Mouse (Mus musculus) brain, embryonic 14.5 days (tissue): ENCODE results near the gene Sox5. TPM values are rescaled to one million over a fixed set of nuclear protein-coding genes. Genes with fewer than 3 reads are reported as not detected.
A peak's percentile ranks its signal among the peaks of the same experiment; 100 is the strongest.

Source experiments
- DNase-seq: peaks from one replicate; pipeline ENCODE4 v3.0.0-alpha.2; 2011; ENCODE audit warnings: low read depth
- CTCF ChIP-seq: fragments of 200-500 bp; IDR thresholded peaks from 2 replicates; pipeline ENCODE4 v1.5.1; 2012; ENCODE audit warnings: inconsistent platforms, mild to moderate bottlenecking, moderate library complexity, borderline replicate concordance; ENCODE audit not compliant: insufficient read depth, insufficient read length; ENCODE audit errors: extremely low read depth
- POLR2A ChIP-seq: fragments of 200-500 bp; IDR thresholded peaks from 2 replicates; pipeline ENCODE4 v1.6.1; 2012; ENCODE audit warnings: mild to moderate bottlenecking, inconsistent platforms, borderline replicate concordance; ENCODE audit not compliant: poor library complexity, insufficient read depth, insufficient read length, severe bottlenecking; ENCODE audit errors: extremely low read depth
- polyA plus RNA-seq: library from polyadenylated mRNA; depleted of rRNA; stranded (reverse); fragments of >200 nt; gene quantifications from 2 replicates; pipeline ENCODE4 v1.2.3, GENCODE M21; 2012

The Sox5 gene
- polyA plus RNA-seq, 1 experiment: 30.3 TPM

DNA sequence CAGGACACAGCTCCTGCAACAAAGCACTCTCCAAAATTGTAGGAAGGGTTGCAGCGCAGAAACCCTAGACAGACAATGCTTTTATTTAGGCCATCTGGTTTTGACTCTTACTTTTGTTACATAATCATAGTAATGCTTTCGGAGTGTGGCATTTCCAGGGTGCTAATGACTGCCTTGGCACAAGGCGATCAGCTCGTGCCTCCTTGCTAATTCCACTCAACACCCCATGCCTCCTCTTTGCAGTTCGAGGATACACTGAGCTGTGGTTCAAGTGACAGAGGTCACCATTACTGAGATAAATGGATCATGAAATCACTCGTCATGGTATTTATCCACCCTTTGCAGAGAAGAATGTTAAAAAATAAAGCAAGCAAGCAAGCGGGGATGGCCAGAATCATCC, 269.9 kb downstream of the Sox5 start:
- DNase-seq: peak; percentile 58
- TF ChIP-seq CTCF (no peak), POLR2A (no peak)

DNA sequence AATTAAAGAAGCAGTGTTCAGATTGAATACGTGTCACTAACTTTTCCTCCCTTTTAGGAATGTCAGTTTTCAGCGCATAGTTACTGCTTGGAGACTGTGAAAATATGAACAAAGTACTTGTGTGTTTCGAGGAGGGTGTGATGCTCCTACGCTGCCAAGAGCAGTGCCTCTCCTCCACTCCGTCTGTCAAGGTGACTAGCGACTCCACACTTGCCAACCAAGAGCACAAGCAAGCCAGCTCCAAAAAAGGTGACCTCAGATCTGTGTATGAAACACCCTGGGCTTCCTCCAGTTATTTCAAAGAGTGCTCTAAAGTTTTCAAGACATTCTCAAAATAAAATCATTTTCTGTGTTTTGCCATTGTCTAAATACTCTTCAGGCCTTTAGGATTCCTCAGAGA, 271.6 kb downstream of the Sox5 start:
- no peak for DNase-seq
- TF ChIP-seq POLR2A: no peak
- no peak for TF ChIP-seq CTCF

DNA sequence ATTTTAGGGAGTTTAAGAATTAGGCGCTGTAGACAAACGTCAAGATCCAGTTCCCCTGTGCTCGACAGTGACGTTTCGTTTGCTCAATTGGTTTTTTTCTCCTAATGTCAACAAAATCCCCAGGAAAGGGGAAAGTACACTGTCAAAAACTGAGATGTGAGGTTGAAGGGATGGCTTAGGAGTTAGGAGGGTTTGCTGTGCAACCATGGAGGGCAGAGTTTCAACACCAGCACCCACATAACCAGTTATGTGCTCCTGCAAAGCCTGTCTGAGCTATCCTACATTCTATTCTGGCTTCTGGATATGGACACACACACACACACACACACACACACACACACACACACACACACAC, 277.6 kb downstream of the Sox5 start:
- no peak for TF ChIP-seq CTCF
- no peak for TF ChIP-seq POLR2A
- no peak for DNase-seq

DNA sequence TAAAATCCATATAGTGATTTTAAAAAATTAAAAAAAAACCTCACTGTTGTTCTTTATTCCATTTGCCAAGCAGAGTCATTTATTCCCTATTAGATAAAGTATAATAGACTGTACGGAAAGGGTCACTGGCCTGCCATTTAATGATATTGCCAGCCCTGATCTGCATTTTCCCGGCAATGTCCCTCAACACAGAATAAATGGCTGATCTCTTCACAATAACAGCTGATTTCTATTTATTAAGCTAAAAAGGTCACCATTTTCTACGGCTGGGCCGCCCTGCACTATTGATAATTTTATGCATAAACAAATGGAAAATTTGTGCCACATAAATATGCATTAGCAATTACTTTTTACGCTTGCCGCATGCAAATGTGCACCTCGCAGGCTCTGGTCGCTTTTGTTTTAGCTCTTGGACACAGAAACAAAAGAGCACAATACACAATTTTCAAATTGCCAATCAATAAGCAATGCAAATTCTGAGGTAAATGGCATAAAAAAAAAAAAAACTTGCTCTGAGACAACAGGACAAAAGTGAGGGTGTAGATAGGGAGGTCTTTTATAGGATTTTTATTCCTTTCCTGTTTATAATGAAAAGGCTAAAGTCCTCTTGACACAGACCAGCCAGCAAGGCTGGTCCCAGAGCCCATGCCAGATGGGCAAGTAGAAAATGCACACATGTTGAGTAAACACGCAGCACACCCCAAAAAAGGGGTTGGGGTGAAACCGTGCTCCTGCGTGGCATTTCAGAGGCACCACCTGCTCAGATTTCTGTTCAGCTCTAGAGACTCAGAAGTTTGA, 278.2 kb downstream of the Sox5 start:
- TF ChIP-seq POLR2A (no peak), CTCF (no peak)
- DNase-seq: peak; percentile 83

DNA sequence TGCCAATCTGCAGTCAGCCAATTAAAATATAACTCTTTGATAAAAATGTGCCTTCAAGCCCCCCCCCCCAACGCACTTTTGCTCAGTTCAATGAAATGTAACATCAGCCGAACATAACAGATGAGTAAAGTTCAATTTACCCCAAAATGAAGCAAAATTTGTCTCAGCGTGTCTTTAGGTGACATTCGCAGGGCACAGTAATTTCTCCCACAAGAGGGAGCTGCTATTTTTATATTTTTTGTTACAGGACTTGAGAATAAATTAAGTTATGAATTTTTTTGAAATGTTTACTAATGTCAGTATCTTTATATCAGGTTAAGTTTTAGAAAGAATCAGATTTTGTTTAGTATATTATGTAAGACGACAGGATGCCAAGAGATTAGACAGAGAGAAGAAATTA, 280.3 kb downstream of the Sox5 start:
- TF ChIP-seq POLR2A (no peak), CTCF (0 out of 2 replicates have a peak, but pooled peaks have one; percentile 7)
- DNase-seq: no peak

DNA sequence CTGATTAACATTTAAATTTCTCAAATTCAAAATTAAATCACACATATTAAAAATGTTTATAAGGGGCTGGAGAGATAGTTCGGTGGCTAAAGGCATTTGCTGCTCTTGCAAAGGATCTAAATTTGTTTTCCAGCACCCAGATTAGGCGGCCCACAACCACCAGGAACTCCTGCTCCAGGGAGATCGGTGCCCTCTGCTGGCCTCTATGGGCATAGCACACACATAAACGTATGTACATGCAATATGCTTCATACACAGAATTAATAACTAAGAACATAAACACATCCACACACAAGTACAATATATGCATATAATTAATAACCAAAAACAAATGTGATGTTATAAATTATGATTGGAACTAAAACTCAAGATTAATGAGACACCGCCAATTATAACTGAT, 283.6 kb downstream of the Sox5 start:
- DNase-seq: no peak
- TF ChIP-seq CTCF (peak; percentile 46), POLR2A (no peak)

DNA sequence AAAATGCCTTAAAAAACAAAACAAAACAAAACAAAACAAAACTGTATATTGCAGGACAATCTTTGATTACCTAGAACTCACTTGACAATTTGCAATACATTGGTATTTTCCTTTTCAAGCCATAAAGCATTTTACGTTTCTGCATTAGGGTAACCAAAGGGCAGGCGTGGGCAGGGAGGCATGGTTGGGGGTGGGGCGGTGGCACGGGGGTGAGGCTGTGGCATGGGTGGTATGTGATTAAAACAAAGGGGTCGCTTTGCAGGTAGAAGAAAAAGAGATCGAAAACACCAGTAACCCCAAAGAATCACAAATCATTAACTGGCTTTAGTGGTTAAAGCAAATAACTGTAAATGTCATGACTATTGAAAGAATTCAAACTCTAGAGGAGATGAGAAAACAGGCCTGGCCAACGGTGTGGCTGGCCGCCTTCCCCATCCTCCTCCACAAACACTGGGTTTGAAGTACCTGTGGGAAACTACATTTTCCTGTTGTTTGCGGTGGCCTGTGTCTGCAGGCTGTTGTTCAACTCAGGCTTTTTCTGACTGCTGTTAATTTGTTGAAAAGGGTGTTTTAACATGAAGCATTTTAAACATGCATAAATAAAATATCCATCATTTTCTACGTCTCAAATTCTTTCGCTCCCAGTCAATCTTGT, 289.9 kb downstream of the Sox5 start:
- no peak for DNase-seq
- TF ChIP-seq POLR2A (no peak), CTCF (no peak)

DNA sequence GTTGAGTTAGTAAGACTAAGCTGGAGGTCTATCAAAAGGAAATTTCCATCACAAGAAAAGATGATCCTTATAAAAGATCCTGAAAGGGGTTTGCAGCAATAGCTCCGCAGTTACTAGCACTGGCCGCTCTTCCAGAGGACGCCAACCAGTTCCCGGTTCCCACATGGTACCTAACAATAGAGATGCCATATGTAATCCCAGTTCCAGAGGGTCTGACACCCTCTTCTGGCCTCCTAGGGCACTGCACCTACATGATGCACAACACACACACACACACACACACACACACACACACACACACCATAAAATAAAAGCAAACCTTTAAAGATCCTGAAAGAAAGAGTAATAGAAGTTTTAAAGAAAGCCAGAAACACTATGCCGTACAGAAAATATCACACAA, 290.9 kb downstream of the Sox5 start:
- TF ChIP-seq POLR2A (no peak), CTCF (no peak)
- no peak for DNase-seq

DNA sequence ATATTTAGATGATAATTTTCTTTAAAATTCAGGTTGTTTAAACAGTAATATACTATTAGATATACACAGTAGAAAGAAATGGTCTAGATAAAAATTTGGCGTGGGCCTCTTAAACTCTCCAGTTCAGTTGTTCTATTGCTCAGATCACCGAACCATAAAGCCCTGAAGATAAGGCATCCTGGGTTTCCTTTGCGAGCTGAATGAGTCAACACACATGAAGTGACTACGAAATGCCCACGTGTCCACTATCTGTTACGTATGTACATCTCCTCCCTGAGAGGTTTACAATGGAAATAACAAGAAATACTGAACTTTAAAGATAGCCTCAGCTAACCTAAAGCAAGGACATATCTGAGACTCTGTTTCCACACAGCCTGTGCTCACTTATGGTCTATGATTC, 296.2 kb downstream of the Sox5 start:
- TF ChIP-seq POLR2A (no peak), CTCF (no peak)
- DNase-seq: no peak

DNA sequence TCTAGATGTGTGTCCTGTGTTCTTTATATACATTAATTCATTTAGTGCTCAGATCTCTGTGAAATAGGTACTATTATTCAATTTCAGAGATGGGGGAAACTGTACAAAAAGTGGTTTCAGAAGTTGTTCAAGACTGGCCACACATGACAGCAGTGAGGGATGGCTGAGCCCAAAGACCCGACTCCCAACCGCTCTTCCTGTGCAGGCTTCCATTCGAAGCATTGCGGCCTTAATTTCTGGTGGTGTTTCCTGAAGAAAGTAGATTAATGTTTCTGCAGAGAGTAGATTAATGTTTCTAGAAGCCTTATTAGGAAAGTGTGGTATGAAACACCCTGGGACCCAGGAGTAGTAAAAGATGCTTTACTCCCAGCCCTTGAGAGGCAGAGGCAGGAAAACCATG, 298.6 kb downstream of the Sox5 start:
- no peak for DNase-seq
- no peak for TF ChIP-seq POLR2A
- no peak for TF ChIP-seq CTCF

DNA sequence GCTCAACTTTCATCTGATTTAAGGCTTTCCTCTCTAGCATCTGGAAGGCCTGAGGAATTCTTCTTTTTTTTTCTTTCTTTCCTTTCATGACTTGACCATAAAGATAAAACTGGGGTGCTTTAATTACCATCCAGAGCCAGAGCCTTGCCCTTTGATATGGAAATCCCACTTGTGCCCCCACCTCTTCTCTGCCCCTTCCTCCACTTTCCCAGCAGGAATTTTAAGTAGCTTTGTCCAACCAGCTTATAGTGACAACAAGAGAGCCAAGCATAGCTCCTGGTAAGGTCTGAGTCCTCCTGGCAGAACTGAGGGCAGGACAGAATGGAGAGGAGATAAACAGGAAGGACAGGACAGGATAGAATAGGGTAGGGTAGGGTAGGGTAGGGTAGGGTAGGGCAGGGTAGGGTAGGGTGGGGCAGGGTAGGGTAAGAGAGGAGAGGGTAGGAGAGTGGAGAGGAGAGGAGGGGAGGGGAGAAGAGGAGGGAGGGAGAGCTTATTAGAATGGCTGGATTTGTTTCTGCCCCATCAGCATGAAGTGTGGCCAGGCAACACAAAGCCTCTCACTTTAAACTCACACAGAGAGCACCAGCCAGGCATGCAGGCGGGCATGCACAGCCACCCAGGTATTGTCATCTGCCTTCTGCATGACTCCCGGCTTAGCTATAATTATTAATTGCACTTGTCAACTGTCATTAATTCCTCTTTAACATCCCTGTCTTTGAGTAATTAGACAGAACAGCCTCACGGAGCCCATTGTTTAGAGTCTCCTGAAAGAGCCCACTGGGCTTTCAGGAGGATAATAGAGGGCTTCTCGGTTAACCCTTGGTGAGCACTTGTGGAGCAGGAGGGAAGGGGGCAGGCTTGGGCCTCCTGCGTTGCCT, 300.9 kb downstream of the Sox5 start:
- peak; percentile 94 for DNase-seq

More for the DNA sequence above, 300.9 kb downstream of the Sox5 start:
- TF ChIP-seq POLR2A: no peak
- no peak for TF ChIP-seq CTCF
